Mouse (Mus musculus): ENCODE measurements around the gene Fbxw24.
"Not testable (repeated sequence)": the region's sequence is repeated elsewhere in the genome, so short reads cannot be mapped to it uniquely, and the experiment has no call there.

- TF ChIP-seq CTCF, EP300 (IDR thresholded peaks at IDR 0.05; ENCODE audit: low read depth): not testable (repeated sequence)
Observed at GRCm38 (mm10) chr9:109625957-109626356, at the start of gene Fbxw24.
